Mouse (Mus musculus) erythroblast, embryonic 14.5 days (primary cell): ENCODE results near the gene Tars.

Source experiments
- GATA1 ChIP-seq: IDR thresholded peaks from 2 replicates; pipeline ENCODE4 v1.6.1; 2012; ENCODE audit warnings: low read length, inconsistent platforms, mixed read lengths
- TAL1 ChIP-seq: IDR thresholded peaks from 3 replicates; pipeline ENCODE4 v1.6.1; 2012; ENCODE audit warnings: low read length, inconsistent platforms, mixed read lengths

GRCm38 (mm10) chr15:11406769-11407168 lies 7.3 kb upstream of the Tars start:
- no peak for TF ChIP-seq GATA1
- TF ChIP-seq TAL1: no peak
